Mouse (Mus musculus) heart, postnatal 0 days (tissue): ENCODE measurements around the gene Slc34a3. TPM values are rescaled to one million over a fixed set of nuclear protein-coding genes. Genes with fewer than 3 reads are reported as not detected.
A peak's percentile ranks its signal among the peaks of the same experiment; 100 is the strongest.

Source experiments
- ATAC-seq: fragments of 200-750 bp; cut with Nextera tagmentation; 2 replicates; pipeline ENCODE4 v1.8.0; 2017; ENCODE audit warnings: low read depth, moderate number of reproducible peaks, moderate library complexity; ENCODE audit not compliant: insufficient read depth
- DNase-seq: peaks from one replicate; pipeline ENCODE4 v3.0.0-alpha.2; 2016; ENCODE audit warnings: low spot score
- H3K27ac ChIP-seq: fragments of 300-500 bp; sonication (generic); 2 replicates; pipeline ENCODE4 v1.5.1; 2014; ENCODE audit warnings: low read depth, mild to moderate bottlenecking
- H3K27me3 ChIP-seq: fragments of 300-500 bp; sonication (generic); 2 replicates; pipeline ENCODE4 v1.6.1; 2014; ENCODE audit warnings: low read length, mixed read lengths; ENCODE audit not compliant: control insufficient read depth, insufficient read depth
- H3K36me3 ChIP-seq: fragments of 300-500 bp; sonication (generic); replicated peaks from 2 replicates; pipeline ENCODE4 v1.6.1; 2014; ENCODE audit warnings: low read length, mixed read lengths; ENCODE audit not compliant: control insufficient read depth, insufficient read depth
- H3K4me1 ChIP-seq: fragments of 300-500 bp; sonication (generic); 2 replicates; pipeline ENCODE4 v1.6.1; 2014; ENCODE audit warnings: antibody characterized with exemption; ENCODE audit not compliant: control insufficient read depth, insufficient read depth
- H3K4me2 ChIP-seq: fragments of 300-500 bp; sonication (generic); 2 replicates; pipeline ENCODE4 v1.6.1; 2014; ENCODE audit warnings: low read depth, mild to moderate bottlenecking, low read length, moderate library complexity
- H3K4me3 ChIP-seq: fragments of 300-500 bp; sonication (generic); 2 replicates; pipeline ENCODE4 v1.5.1; 2014; ENCODE audit warnings: low read depth, low read length
- H3K9ac ChIP-seq: fragments of 300-500 bp; sonication (generic); replicated peaks from 2 replicates; pipeline ENCODE4 v1.6.1; 2014; ENCODE audit warnings: low read depth, low read length, mixed read lengths
- H3K9me3 ChIP-seq: fragments of 300-500 bp; sonication (generic); replicated peaks from 2 replicates; pipeline ENCODE4 v1.6.1; 2016; ENCODE audit warnings: low read length; ENCODE audit not compliant: control insufficient read depth
- CTCF ChIP-seq: IDR thresholded peaks from 2 replicates; pipeline ENCODE4 v1.5.1; 2016; ENCODE audit warnings: antibody characterized with exemption, control low read depth, low read depth
- EP300 ChIP-seq: IDR thresholded peaks from 2 replicates; pipeline ENCODE4 v1.6.1; 2016; ENCODE audit warnings: antibody characterized with exemption, low read depth
- WGBS: fragments of 180-500 bp; shearing (Covaris S2); extraction: QIAGEN DNeasy Blood & Tissue Kit; methylation state at CpG from one replicate; pipeline ENCODE4 v1.1.7; 2014; 5-methylcytosine and 5-hydroxymethylcytosine counted together
- polyA plus RNA-seq: library from polyadenylated mRNA; unstranded; fragments of >200 nt; fragmentation: Nextera tagmentation; extraction: Ambion mirVana; gene quantifications from 2 replicates; pipeline ENCODE4 v1.2.1, GENCODE M21; 2015
- total RNA-seq: library from RNA; depleted of rRNA; stranded (reverse); fragments of >200 nt; gene quantifications from 2 replicates; pipeline ENCODE4 v1.2.3, GENCODE M21; 2014; ENCODE audit warnings: low replicate concordance

Gene Slc34a3
- total and polyA plus RNA-seq, 2 experiments from 2014 or later: not detected

GRCm38 (mm10) chr2:25226864-25227263 lies 7.3 kb downstream of the Slc34a3 start:
- 86% methylated on average over 5 of the region's 5 CpGs for WGBS
- Histone ChIP-seq H3K4me2 (no peak overlapping the region), H3K27me3 (0 out of 2 replicates have a peak, but pooled peaks cover 5% of the 10 kb centered on the region), H3K9me3 (no peaks in the 10 kb centered on the region), H3K9ac (no peak overlapping the region), H3K27ac (no peak overlapping the region), H3K4me1 (peaks cover 22% of the 10 kb centered on the region), H3K4me3 (no peak overlapping the region), H3K36me3 (peaks cover 1% of the 10 kb centered on the region)
- ATAC-seq (no peak), DNase-seq (no peak)
- TF ChIP-seq CTCF (no peak), EP300 (no peak)

GRCm38 (mm10) chr2:25225811-25226379 lies 8.3 kb downstream of the Slc34a3 start:
- Histone ChIP-seq H3K27ac (peak overlapping the region; percentile 95), H3K27me3 (0 out of 2 replicates have a peak, but pooled peaks cover 4% of the 10 kb centered on the region), H3K36me3 (peaks cover 11% of the 10 kb centered on the region), H3K4me3 (no peak overlapping the region), H3K9ac (no peak overlapping the region), H3K4me2 (peak overlapping the region; percentile 61), H3K4me1 (peaks cover 22% of the 10 kb centered on the region), H3K9me3 (no peaks in the 10 kb centered on the region)
- TF ChIP-seq CTCF: no peak
- TF ChIP-seq EP300: no peak
- ATAC-seq (no peak), DNase-seq (no peak)
- WGBS: 75% methylated on average over 8 of the region's 8 CpGs

GRCm38 (mm10) chr2:25224766-25225752 lies 9.1 kb downstream of the Slc34a3 start:
- Histone ChIP-seq H3K27ac (peak overlapping the region; percentile 95), H3K4me1 (peaks cover 22% of the 10 kb centered on the region), H3K9ac (peak overlapping the region; percentile 63), H3K4me3 (peak overlapping the region; percentile 78), H3K9me3 (no peaks in the 10 kb centered on the region), H3K4me2 (peak overlapping the region; percentile 61), H3K36me3 (peaks cover 11% of the 10 kb centered on the region), H3K27me3 (no peaks in the 10 kb centered on the region)
- WGBS: 2% methylated on average over 41 of the region's 41 CpGs
- ATAC-seq (peak; percentile 90), DNase-seq (peak; percentile 100)
- no peak for TF ChIP-seq CTCF
- peak; percentile 11; the same call in 1 of the 2 replicates for TF ChIP-seq EP300

DNA sequence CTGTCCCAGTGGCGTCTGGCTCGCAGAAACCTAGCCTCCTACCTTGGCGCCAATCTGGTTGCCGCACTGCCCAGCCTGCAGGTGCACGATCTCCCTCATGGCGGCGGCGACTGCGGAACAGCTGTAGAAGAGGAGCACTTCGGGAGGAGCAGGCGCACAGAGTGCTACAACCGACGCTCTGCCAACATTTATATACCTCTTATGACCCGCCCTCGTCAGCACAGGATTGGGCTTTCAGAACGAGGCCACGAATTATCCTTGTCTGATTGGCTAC lies 9.7 kb downstream of the Slc34a3 start, which contains the start of gene Tubb4b:
Gene Tubb4b, minus strand, starts transcription at position 211 of the 274 bp plus-strand sequence.
- Histone ChIP-seq H3K4me2 (peak within 1 kb of the TSS; percentile 86), H3K9ac (peak within 1 kb of the TSS; percentile 83), H3K4me3 (peak within 1 kb of the TSS; percentile 78), H3K4me1 (peaks cover 22% of the 10 kb centered on the region), H3K27ac (peak within 1 kb of the TSS; percentile 96), H3K36me3 (peaks cover 11% of the 10 kb centered on the region), H3K27me3 (no peaks in the 10 kb centered on the region), H3K9me3 (no peaks in the 10 kb centered on the region)
- TF ChIP-seq CTCF: peak; percentile 20; the same call in 1 of the 2 replicates
- no peak for TF ChIP-seq EP300
- DNase-seq: no peak
- no peak for ATAC-seq
- 0% methylated on average over 13 of the region's 17 CpGs for WGBS

DNA sequence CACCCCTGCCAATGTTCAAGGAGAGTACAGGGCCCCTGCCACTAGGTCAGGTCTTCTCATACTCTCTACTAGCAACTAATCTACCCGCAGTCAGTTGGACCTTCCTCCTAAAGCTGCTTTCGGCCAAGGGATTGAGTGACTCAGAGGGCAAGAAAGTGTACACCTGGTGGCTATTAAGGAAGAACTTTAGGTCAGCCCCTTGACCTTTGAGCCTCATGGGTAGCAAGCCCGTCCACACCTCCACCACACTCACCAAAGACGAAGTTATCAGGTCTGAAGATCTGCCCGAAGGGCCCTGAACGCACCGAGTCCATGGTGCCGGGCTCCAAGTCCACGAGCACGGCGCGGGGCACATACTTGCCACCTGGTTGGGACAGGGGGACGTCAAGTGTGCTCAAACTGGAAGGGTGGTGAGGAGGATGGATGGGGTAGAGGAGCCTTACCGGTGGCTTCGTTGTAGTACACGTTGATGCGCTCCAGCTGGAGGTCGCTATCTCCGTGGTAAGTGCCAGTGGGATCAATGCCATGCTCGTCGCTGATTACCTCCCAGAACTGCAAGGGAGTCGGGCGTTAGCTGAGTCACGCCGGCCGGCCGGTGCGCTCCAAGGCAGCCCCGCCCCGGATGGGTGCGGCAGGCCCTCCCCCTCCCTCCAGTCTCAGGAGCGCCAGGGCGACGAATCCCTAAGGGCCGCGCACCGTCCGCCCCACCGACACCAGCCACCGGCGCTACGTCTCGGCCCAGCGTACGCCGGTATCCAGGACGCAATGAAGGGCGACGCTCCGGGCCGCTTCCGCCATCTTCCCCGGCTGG lies 10.3 kb downstream of the Slc34a3 start:
- Histone ChIP-seq H3K9ac (peak overlapping the region; percentile 83), H3K4me2 (peak overlapping the region; percentile 86), H3K4me3 (peak overlapping the region; percentile 78), H3K27me3 (no peaks in the 10 kb centered on the region), H3K36me3 (peaks cover 11% of the 10 kb centered on the region), H3K9me3 (no peaks in the 10 kb centered on the region), H3K27ac (peak overlapping the region; percentile 96), H3K4me1 (peaks cover 21% of the 10 kb centered on the region)
- under 1% methylated on average over 53 of the region's 53 CpGs for WGBS
- TF ChIP-seq CTCF (no peak), EP300 (peak; percentile 73)
- ATAC-seq (peak; percentile 52), DNase-seq (peak; percentile 79)
